Mouse (Mus musculus): Measurements from ENCODE around the gene Rrh.
"Not testable (repeated sequence)": the region's sequence is repeated elsewhere in the genome, so short reads cannot be mapped to it uniquely, and the experiment has no call there.

Rrh gene

DNA sequence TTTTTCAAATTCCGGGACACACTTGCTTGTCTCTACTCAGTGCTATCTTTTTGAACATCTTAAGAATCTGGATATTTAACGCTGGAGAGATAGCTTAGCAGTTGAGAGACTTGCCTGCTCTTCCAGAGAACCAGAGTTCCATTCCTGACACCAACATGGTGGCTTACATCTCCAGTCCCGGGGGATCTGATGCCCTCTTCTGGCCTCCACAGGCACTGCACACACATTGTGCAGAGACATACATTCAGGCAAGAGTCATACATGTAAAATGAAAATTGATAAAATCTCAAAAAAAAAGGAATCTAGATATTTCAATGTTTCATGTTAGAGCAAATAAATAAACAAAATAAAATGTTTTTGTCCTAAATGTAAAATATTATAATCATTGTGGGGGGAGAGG, 39.6 kb downstream of the Rrh start:
- no peak for DNase-seq (ENCODE audit: low read depth)

DNA sequence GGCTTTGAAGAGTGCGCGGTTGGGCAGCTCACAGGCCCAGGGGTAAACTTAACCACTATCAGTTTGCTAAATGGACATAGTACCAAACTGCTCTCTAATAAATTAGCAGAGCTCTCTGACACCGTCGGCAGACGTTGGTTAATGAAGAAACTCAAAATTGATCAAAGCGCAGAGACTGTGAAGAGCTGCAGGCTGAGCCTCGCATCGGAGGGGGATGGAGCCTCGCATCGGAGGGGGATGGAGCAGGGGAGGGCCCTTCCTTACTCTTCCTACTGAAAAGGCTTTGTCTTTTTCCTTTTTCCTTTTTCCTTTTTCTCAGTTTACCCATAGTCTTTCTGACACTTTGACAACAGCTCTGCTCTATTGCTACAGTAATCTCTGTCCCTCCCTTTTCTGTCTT, 41.0 kb downstream of the Rrh start:
- no peak for DNase-seq (ENCODE audit: low read depth)

DNA sequence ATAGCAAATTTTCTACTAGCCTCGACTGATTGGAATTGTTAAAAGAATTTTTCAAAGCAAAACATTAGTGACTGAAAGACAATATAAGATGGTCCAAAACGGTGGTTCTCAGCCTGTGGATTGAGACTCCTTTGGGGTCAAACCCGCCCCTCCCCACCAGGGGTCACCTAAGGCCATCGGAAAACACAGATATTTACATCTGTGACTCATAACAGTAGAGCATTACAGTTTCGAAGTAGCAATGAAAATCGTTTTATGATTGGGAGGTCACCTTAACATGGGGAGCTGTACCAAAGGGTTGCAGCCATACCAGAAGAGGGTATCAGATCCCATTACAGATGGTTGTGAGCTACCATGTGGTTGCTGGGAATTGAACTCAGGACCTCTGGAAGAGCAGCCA, 51.2 kb downstream of the Rrh start:
- no peak for DNase-seq (ENCODE audit: low read depth)

DNA sequence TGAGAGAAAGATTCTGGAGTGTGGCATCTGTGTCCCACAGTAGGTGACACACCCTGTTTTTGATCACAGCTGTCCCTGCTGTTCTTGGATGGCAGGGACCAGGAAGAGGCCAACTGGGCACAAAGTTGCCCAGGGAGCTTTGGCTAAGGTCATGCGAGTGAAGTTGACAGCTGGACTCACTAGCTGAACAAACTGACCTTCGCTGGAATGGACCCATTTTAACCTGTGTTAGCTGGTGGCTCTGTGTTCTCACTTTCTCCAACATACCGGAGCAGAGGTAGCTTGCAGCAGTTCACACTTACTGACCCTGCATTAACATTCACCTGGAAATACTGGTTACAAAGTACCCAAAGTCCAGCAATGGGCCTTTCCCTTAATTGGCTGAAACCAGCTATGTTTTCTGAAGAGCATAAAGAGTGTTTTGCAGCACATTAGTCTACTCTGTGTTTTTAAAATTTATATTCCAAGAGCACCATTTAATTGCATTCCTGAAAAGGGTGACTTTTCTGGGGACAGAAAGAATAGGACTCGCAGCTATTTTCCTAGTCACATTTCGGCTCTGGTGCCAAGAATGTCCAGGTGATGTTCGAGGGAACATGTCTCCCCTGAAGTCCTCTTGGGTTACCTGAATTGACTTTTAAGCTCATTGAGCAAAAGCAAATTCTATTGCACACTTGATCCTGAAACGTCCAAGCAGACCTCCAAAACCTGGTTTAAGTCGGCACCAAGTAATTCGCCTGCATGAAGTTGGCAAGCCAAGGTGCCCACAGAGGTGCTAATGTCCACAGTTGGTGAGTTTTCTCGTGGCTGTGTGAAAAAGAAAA, 55.2 kb downstream of the Rrh start:
- no peak for DNase-seq (ENCODE audit: low read depth)

DNA sequence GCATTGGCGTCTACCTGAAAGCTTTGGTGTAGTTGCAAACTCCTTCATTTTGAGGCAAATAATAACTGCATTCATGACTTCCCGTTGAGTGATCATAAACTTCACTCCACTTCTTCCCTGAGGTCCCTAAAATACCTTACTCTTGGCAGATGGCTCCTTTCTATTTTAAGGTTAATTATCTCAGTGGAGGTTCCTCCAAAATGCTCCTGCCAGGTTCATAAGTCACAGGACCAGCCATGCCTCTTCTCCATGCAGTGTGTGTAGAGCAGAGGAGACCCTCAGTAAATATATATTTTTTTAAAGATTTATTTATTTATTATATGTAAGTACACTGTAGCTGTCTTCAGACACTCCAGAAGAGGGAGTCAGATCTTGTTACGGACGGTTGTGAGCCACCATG, 56.3 kb downstream of the Rrh start:
- DNase-seq (ENCODE audit: low read depth), result no peak

DNA sequence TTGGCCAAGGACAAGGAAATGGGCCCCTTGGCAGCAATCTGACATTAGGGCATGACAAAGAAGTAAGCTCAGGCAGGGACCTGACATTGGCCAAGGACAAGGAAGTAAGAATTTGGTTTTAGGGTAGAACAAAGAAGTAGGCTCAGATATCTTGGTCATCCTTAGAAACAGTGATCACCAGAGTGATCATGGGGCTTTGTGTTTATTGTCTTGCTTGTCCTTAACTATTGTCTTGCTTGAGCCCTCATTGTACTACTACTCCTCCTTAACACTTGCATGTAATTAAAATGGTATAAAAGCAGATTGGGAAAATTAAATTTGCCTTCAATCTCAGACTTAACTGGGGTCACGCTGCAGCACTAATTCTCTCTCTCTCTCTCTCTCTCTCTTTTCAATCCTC, 64.8 kb downstream of the Rrh start:
- not testable (repeated sequence) for DNase-seq (ENCODE audit: low read depth)

DNA sequence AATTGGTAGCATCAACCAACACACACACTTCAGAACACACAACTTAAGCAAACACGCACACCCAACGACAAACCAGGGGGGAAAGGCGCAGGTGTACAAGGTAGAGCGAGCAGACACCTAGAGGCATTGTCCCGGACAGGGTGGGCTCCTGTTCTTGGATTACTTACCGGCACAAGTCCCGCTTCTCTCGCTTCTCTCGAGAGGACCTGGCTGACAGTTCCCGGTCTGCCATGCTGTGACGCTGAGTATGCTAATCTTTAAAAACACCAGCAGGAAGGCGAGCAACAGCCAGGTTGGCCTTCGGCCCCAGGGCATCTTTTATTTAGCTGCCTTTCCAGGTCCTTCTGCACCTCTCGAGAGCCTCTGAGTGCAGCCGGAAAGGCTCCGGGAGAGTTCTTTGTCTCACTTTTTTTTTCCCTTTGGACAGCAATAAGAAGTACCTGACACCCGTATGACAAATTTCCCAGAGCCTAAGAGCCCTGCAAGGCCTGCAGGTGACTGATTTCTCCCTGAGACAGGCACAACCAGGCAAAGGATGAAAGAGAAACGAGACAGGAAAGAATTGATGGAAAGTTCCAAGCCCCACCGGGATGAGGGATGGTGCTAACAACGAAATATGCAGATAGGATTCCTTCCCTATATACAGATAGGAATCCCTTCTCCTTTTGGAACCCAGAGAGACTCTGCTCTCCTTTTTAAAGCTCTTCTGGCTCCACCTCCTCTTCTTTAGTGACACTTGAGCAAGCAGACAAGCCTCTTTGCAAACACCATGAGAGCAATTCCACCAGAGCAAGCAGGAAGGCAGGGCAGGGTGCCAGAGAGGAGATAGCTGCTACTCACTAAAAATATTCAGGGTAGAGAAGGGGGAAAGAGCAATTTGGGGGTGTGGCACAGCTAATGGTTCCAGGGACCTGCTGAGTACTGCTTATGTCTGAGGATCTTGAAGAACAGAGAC, 67.5 kb downstream of the Rrh start, which contains the start of gene Egf:
Gene Egf, minus strand, starts transcription at position 667 of the 955 bp plus-strand sequence.
- no peak for DNase-seq (ENCODE audit: low read depth)

All from c-Kit-positive CD71-positive TER-119-negative erythroid progenitor cells, embryonic 14.5 days (primary cell).